Mouse (Mus musculus) lung, postnatal 0 days (tissue): Measurements from ENCODE around the gene Prss12. TPM values are rescaled to one million over a fixed set of nuclear protein-coding genes. Genes with fewer than 3 reads are reported as not detected.

Experiments used
- ATAC-seq: fragments of 200-750 bp; cut with Nextera tagmentation; 2 replicates; pipeline ENCODE4 v1.8.0; 2017; ENCODE audit warnings: moderate library complexity
- DNase-seq: peaks from one replicate; pipeline ENCODE4 v3.0.0-alpha.2; 2016; ENCODE audit warnings: low spot score
- H3K27ac ChIP-seq: fragments of 300-500 bp; sonication (generic); 2 replicates; pipeline ENCODE4 v1.5.1; 2014; ENCODE audit warnings: antibody characterized with exemption, mild to moderate bottlenecking, low read length, mixed read lengths
- H3K27me3 ChIP-seq: fragments of 300-500 bp; sonication (generic); replicated peaks from 2 replicates; pipeline ENCODE4 v1.6.1; 2014; ENCODE audit warnings: low read length, mixed read lengths; ENCODE audit not compliant: insufficient read depth
- H3K36me3 ChIP-seq: fragments of 300-500 bp; sonication (generic); 2 replicates; pipeline ENCODE4 v1.6.1; 2014; ENCODE audit warnings: low read length, mixed read lengths; ENCODE audit not compliant: insufficient read depth
- H3K4me1 ChIP-seq: fragments of 300-500 bp; sonication (generic); 2 replicates; pipeline ENCODE4 v1.6.1; 2014; ENCODE audit warnings: antibody characterized with exemption, low read depth, low read length, mixed read lengths; ENCODE audit not compliant: insufficient read depth
- H3K4me2 ChIP-seq: fragments of 300-500 bp; sonication (generic); replicated peaks from 2 replicates; pipeline ENCODE4 v1.6.1; 2014; ENCODE audit warnings: low read depth, mild to moderate bottlenecking, low read length, moderate library complexity, mixed read lengths
- H3K4me3 ChIP-seq: fragments of 300-500 bp; sonication (generic); 2 replicates; pipeline ENCODE4 v1.5.1; 2014; ENCODE audit warnings: low read depth, low read length
- H3K9ac ChIP-seq: fragments of 300-500 bp; sonication (generic); replicated peaks from 2 replicates; pipeline ENCODE4 v1.6.1; 2014; ENCODE audit warnings: low read depth, mild to moderate bottlenecking
- H3K9me3 ChIP-seq: fragments of 300-500 bp; sonication (generic); 2 replicates; pipeline ENCODE4 v1.6.1; 2016; ENCODE audit warnings: low read length, mixed read lengths
- CTCF ChIP-seq: IDR thresholded peaks from 2 replicates; pipeline ENCODE4 v1.5.1; 2016; ENCODE audit warnings: antibody characterized with exemption, mild to moderate bottlenecking
- EP300 ChIP-seq: IDR thresholded peaks from 2 replicates; pipeline ENCODE4 v1.6.1; 2016; ENCODE audit warnings: antibody characterized with exemption, mild to moderate bottlenecking, control low read depth
- WGBS: fragments of 180-500 bp; shearing (Covaris S2); extraction: QIAGEN DNeasy Blood & Tissue Kit; methylation state at CpG from one replicate; pipeline ENCODE4 v1.1.7; 2014; 5-methylcytosine and 5-hydroxymethylcytosine counted together
- polyA plus RNA-seq: library from polyadenylated mRNA; unstranded; fragments of >200 nt; fragmentation: Nextera tagmentation; extraction: Ambion mirVana; gene quantifications from 2 replicates; pipeline ENCODE4 v1.2.1, GENCODE M21; 2015

The Prss12 gene
- polyA plus RNA-seq, 1 experiment from 2014 or later: 23.8 TPM

- Histone ChIP-seq H3K4me3 (peak overlapping the region; percentile 66), H3K27ac (no peak overlapping the region; the same call in 1 of the 2 replicates), H3K36me3 (no peaks in the 10 kb centered on the region), H3K27me3 (no peaks in the 10 kb centered on the region), H3K4me2 (peak overlapping the region; percentile 56), H3K9me3 (no peaks in the 10 kb centered on the region), H3K4me1 (no peaks in the 10 kb centered on the region), H3K9ac (peak overlapping the region; percentile 61)
- no peak for ATAC-seq
- 3% methylated on average over 6 of the region's 6 CpGs for WGBS
- DNase-seq: peak; percentile 86
- no peak for TF ChIP-seq EP300
- peak; percentile 72 for TF ChIP-seq CTCF
Measured at GRCm38 (mm10) chr3:123506699-123507662, 60.3 kb downstream of the Prss12 start.

DNA sequence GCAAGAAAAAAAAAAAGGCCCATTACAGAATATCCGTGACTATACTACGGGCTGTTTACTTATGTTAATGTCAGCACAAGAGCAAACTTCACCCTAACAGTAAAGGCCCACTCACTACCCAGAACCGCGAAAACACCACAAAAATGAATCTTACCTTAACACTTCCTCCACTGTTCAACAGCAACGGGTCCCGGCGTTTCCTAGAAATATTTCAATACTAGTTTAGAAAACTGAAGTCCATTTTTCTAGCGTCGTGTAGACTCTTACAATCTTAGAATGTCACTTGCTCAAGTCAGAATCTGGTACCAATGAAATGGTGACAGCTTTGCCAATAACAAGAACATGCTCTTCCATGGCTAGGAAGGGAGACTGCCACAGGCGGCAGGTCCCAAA, 60.9 kb downstream of the Prss12 start:
- Histone ChIP-seq H3K27me3 (no peaks in the 10 kb centered on the region), H3K4me1 (no peaks in the 10 kb centered on the region), H3K27ac (peak overlapping the region; percentile 90), H3K4me2 (peak overlapping the region; percentile 56), H3K36me3 (no peaks in the 10 kb centered on the region), H3K9me3 (no peaks in the 10 kb centered on the region), H3K4me3 (peak overlapping the region; percentile 66), H3K9ac (peak overlapping the region; percentile 61)
- ATAC-seq (no peak), DNase-seq (peak; percentile 35)
- 2% methylated on average over 10 of the region's 10 CpGs for WGBS
- TF ChIP-seq EP300: no peak

DNA sequence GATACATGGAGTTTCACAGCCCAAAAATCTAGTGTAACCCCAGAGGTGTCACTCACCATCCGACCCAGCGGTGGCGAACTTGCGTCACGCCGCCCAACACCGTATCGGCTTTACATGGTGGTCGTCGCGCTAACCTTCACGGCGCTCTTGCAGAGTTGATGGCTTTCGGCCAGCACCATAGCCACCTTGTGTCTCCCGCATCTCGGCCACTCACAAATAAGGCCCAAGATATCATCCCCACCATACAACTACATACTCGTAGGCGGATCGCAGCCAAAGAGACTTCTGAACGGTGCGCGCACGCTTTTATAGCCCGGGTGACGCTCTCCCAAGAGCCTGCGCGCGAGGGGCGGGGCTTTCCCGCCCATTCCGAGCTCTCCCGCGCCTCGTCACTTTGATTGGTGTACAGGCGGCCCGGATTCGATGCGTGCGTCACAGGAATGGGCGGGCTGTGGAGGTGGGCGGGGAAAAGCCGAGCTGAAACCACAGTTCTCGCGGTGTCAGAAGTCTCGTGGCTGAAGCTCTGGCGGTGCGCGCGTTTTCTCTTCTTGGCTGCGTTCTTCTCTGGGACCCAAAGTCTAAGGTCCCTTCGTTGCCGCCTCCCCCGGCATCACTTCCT, 61.5 kb downstream of the Prss12 start:
- Histone ChIP-seq H3K4me2 (peak overlapping the region; percentile 71), H3K4me3 (peak overlapping the region; percentile 66), H3K4me1 (no peaks in the 10 kb centered on the region), H3K27ac (peak overlapping the region; percentile 97), H3K36me3 (no peaks in the 10 kb centered on the region), H3K27me3 (no peaks in the 10 kb centered on the region), H3K9me3 (no peaks in the 10 kb centered on the region), H3K9ac (peak overlapping the region; percentile 72)
- ATAC-seq: peak; percentile 96
- DNase-seq: peak; percentile 99
- 1% methylated on average over 53 of the region's 53 CpGs for WGBS
- TF ChIP-seq EP300 (no peak), CTCF (peak; percentile 59)

GRCm38 (mm10) chr3:123508675-123509376, 62.1 kb downstream of the Prss12 start:
- Histone ChIP-seq H3K27ac (peak overlapping the region; percentile 97), H3K36me3 (no peaks in the 10 kb centered on the region), H3K4me2 (peak overlapping the region; percentile 71), H3K4me1 (no peaks in the 10 kb centered on the region), H3K9me3 (no peaks in the 10 kb centered on the region), H3K27me3 (no peaks in the 10 kb centered on the region), H3K4me3 (peak overlapping the region; percentile 66), H3K9ac (peak overlapping the region; percentile 72)
- DNase-seq (peak; percentile 73), ATAC-seq (peak; percentile 61)
- TF ChIP-seq EP300 (peak; percentile 78), CTCF (peak; percentile 57)
- under 1% methylated on average over 36 of the region's 36 CpGs for WGBS

- TF ChIP-seq CTCF (0 out of 2 replicates have a peak, but pooled peaks have one; percentile 11), EP300 (no peak)
- Histone ChIP-seq H3K9ac (no peak overlapping the region), H3K4me2 (no peak overlapping the region), H3K9me3 (no peaks in the 10 kb centered on the region), H3K27me3 (no peaks in the 10 kb centered on the region), H3K36me3 (no peaks in the 10 kb centered on the region), H3K4me1 (no peaks in the 10 kb centered on the region), H3K4me3 (no peak overlapping the region), H3K27ac (no peak overlapping the region)
- 70% methylated on average over 4 of the region's 4 CpGs for WGBS
- DNase-seq (no peak), ATAC-seq (no peak)
Measured at GRCm38 (mm10) chr3:123511818-123512217, 65.1 kb downstream of the Prss12 start.

- H3K27ac ChIP-seq: no peak overlapping the region
- DNase-seq (no peak), ATAC-seq (no peak; the same call in 1 of the 2 replicates)
- 46% methylated on average over 5 of the region's 5 CpGs for WGBS
- H3K4me3 ChIP-seq: no peak overlapping the region
- no peak overlapping the region for H3K9ac ChIP-seq
- H3K4me2 ChIP-seq: no peak overlapping the region
- H3K9me3 ChIP-seq: no peaks in the 10 kb centered on the region
- H3K4me1 ChIP-seq: no peaks in the 10 kb centered on the region
- H3K27me3 ChIP-seq: no peaks in the 10 kb centered on the region
- no peaks in the 10 kb centered on the region for H3K36me3 ChIP-seq
- no peak for TF ChIP-seq EP300
- TF ChIP-seq CTCF: no peak
Measured at GRCm38 (mm10) chr3:123514886-123515285, 68.2 kb downstream of the Prss12 start.
